ENCODE assay signal across 27 mouse cellular contexts in the genomic region with DNA sequence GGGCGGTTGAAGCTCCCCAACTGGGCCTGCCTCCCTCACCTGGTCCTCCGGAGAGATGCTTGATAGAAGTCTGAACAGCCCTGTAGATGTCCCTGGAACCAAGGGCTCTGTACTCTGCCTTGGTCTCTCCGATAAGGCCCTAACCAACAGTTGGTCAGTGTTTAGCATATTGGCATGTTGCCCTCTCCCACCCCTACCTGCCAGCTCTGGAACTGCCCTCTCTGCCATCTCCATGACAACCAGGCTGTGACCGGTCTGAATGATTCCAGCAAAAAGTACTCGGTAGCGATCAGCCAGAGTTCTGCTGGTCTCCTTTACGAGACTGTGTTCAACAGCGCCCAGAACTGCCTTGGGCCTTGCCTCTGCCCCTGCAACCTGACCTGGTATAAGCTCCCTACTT. TPM values are rescaled to one million over a fixed set of nuclear protein-coding genes. Genes with fewer than 3 reads are reported as not detected.
A peak's percentile ranks its signal among the peaks of the same experiment; 100 is the strongest.
DNase-seq lines count a peak whose midpoint lies in the region; ATAC-seq and TF ChIP-seq lines count a peak whose summit lies in the region.
"Had no signal": no experiment of that assay in that cellular context is flagged by ENCODE, and none has a peak within 500 bp of the region (broad histone marks: within the 10 kb centered on the region; RNA-seq: fewer than 3 reads in every experiment).

TSS of gene Tsga10ip (minus strand) at position 234 of the 400 bp plus-strand sequence.

- no peak within 1 kb of the TSS for H3K27ac ChIP-seq in kidney, embryonic 16.5 days (ENCODE audit: low read length)
- 0 out of 2 replicates have a peak within 1 kb of the TSS, but pooled peaks have one; percentile 14 for H3K27ac ChIP-seq in lung, postnatal 0 days (ENCODE audit: low read length)
- H3K27ac ChIP-seq: forebrain, embryonic 10.5 days; heart, embryonic 15.5 days; intestine, embryonic 15.5 days; layer of hippocampus, adult 2 months; limb, embryonic 12.5 days; stomach, embryonic 15.5 days had no signal

- 0 out of 2 replicates have a peak, but pooled peaks have one; percentile 28 for ATAC-seq in kidney, embryonic 16.5 days (ENCODE audit: low FRiP score, low TSS enrichment)
- no peak; the same call in 1 of the 2 replicates for ATAC-seq in lung, postnatal 0 days
- ATAC-seq: hindbrain, embryonic 16.5 days; intestine, embryonic 15.5 days; liver, postnatal 0 days had no signal

- no peak within 1 kb of the TSS for H3K9ac ChIP-seq in kidney, embryonic 16.5 days (replicated peaks; ENCODE audit: low read length)
- no peak within 1 kb of the TSS for H3K9ac ChIP-seq in lung, postnatal 0 days (replicated peaks; ENCODE audit: low read depth)
- H3K9ac ChIP-seq: heart, embryonic 15.5 days; intestine, embryonic 15.5 days; limb, embryonic 12.5 days; liver, postnatal 0 days; stomach, embryonic 15.5 days had no signal

- H3K4me2 ChIP-seq in kidney, embryonic 16.5 days (replicated peaks; ENCODE audit: low read depth, low read length), result no peak within 1 kb of the TSS
- H3K4me2 ChIP-seq in lung, postnatal 0 days (replicated peaks; ENCODE audit: low read depth, low read length), result no peak within 1 kb of the TSS
- H3K4me2 ChIP-seq: heart, embryonic 15.5 days; intestine, embryonic 15.5 days; limb, embryonic 12.5 days; liver, embryonic 11.5 days; stomach, embryonic 15.5 days had no signal

- 71% methylated on average over 8 of the region's 8 CpGs for WGBS in kidney, embryonic 16.5 days
- 59% methylated on average over 8 of the region's 8 CpGs for WGBS in lung, postnatal 0 days

- TF ChIP-seq CTCF in lung, postnatal 0 days (IDR thresholded peaks at IDR 0.05), result peak; percentile 25

- no peaks in the 10 kb centered on the region for H3K36me3 ChIP-seq in kidney, embryonic 16.5 days (ENCODE audit: insufficient read depth, low read length)
- H3K36me3 ChIP-seq in lung, postnatal 0 days (ENCODE audit: insufficient read depth, low read length), result no peaks in the 10 kb centered on the region
- H3K36me3 ChIP-seq: forebrain, embryonic 10.5 days; heart, embryonic 15.5 days; intestine, embryonic 15.5 days; limb, embryonic 12.5 days; stomach, embryonic 15.5 days had no signal

- no peak within 1 kb of the TSS for H3K4me3 ChIP-seq in kidney, embryonic 16.5 days (ENCODE audit: low read length)
- no peak within 1 kb of the TSS for H3K4me3 ChIP-seq in lung, postnatal 0 days (ENCODE audit: low read depth, low read length)
- H3K4me3 ChIP-seq: forebrain, embryonic 10.5 days; heart, embryonic 15.5 days; intestine, embryonic 15.5 days; layer of hippocampus, adult 2 months; limb, embryonic 12.5 days; megakaryocyte, embryonic 14.5 days; stomach, embryonic 15.5 days had no signal

- TF ChIP-seq EP300 in lung, postnatal 0 days (IDR thresholded peaks at IDR 0.05), result no peak

- H3K27me3 ChIP-seq in kidney, embryonic 16.5 days (ENCODE audit: insufficient read depth, low read length), result no peaks in the 10 kb centered on the region
- no peaks in the 10 kb centered on the region for H3K27me3 ChIP-seq in lung, postnatal 0 days (replicated peaks; ENCODE audit: insufficient read depth, low read length)
- H3K27me3 ChIP-seq: heart, embryonic 15.5 days; intestine, embryonic 15.5 days; limb, embryonic 12.5 days; stomach, embryonic 15.5 days had no signal

- DNase-seq in cerebellum, adult 9-10 months, result peak; percentile 49
- DNase-seq in cerebellum, postnatal 36 days, result no peak
- no peak for DNase-seq in kidney, postnatal 36 days
- DNase-seq in lung, postnatal 0 days (ENCODE audit: low spot score), result peak; percentile 59
- no peak for DNase-seq in lung, adult 18-20 months
- DNase-seq in MN1 (ENCODE audit: low spot score), result peak; percentile 39
- no peak for DNase-seq in gastrocnemius, postnatal 25 days
- DNase-seq: adrenal gland, postnatal 36 days; heart, postnatal 4 days; kidney, adult 9 months; liver, postnatal 0 days had no signal

- no peaks in the 10 kb centered on the region for H3K9me3 ChIP-seq in kidney, embryonic 16.5 days (ENCODE audit: low read length)
- H3K9me3 ChIP-seq in lung, postnatal 0 days (ENCODE audit: low read length), result no peaks in the 10 kb centered on the region
- H3K9me3 ChIP-seq: forebrain, embryonic 10.5 days; heart, embryonic 15.5 days; intestine, embryonic 15.5 days; limb, embryonic 12.5 days; megakaryocyte, embryonic 14.5 days; stomach, embryonic 15.5 days had no signal

- H3K4me1 ChIP-seq in kidney, embryonic 16.5 days (ENCODE audit: insufficient read depth, low read length), result peaks cover 4% of the 10 kb centered on the region; the same call in 1 of the 2 replicates
- H3K4me1 ChIP-seq in lung, postnatal 0 days (ENCODE audit: insufficient read depth, low read depth, low read length), result no peaks in the 10 kb centered on the region
- H3K4me1 ChIP-seq: stomach, embryonic 15.5 days had no signal

RNA-seq across cellular contexts. Expression of gene Tsga10ip, which starts in this region (rescaled TPM):
- 0.41 TPM in 1 of 2 replicates, not detected in the other for polyA plus RNA-seq in kidney, embryonic 16.5 days (2015; fragmentation: Nextera tagmentation; extraction: Ambion mirVana)
- polyA plus RNA-seq in lung, postnatal 0 days (2015; fragmentation: Nextera tagmentation; extraction: Ambion mirVana), result 1.1 TPM in 2 replicates
- 1 to 10 TPM in 1 of 2 experiments, not detected in 1; 1.2 TPM for total RNA-seq in gastrocnemius, postnatal 25 days (2021)
- total RNA-seq: adrenal gland, postnatal 36 days; gastrocnemius, postnatal 4 days; layer of hippocampus, postnatal 25 days; left cerebral cortex, postnatal 10 days; monocyte, adult 5-6 weeks; neutrophil, adult 5-6 weeks had no signal
- polyA plus RNA-seq: cortical plate, adult 2 months; forebrain, embryonic 10.5 days; hindbrain, embryonic 16.5 days had no signal

Comparison
In these comparisons a context has a peak if more than half of its experiments do, and no peak if none do; other contexts are left out.
1. DNase-seq: peak in cerebellum, adult 9-10 months (single experiment), lung, postnatal 0 days (single experiment) and MN1 (single experiment); none in cerebellum, postnatal 36 days (0 of 2), kidney, postnatal 36 days (0 of 2), lung, adult 18-20 months (0 of 2) and gastrocnemius, postnatal 25 days (single experiment).
2. Peak in ATAC-seq in kidney, embryonic 16.5 days; RNA of the gene not detected or under 1 TPM.